Mouse (Mus musculus) cerebellum, adult (tissue): Measurements from ENCODE around the gene Enpp1.
A peak's percentile ranks its signal among the peaks of the same experiment; 100 is the strongest.
"Not testable (repeated sequence)": the region's sequence is repeated elsewhere in the genome, so short reads cannot be mapped to it uniquely, and the experiment has no call there.

Source experiments
- ATAC-seq: cut with Nextera tagmentation; 2 replicates; pipeline ENCODE4 v1.9.2; 2017; ENCODE audit warnings: mild to moderate bottlenecking, moderate library complexity, mixed read lengths; ENCODE audit not compliant: insufficient number of reproducible peaks, low FRiP score, low TSS enrichment

Gene Enpp1

DNA sequence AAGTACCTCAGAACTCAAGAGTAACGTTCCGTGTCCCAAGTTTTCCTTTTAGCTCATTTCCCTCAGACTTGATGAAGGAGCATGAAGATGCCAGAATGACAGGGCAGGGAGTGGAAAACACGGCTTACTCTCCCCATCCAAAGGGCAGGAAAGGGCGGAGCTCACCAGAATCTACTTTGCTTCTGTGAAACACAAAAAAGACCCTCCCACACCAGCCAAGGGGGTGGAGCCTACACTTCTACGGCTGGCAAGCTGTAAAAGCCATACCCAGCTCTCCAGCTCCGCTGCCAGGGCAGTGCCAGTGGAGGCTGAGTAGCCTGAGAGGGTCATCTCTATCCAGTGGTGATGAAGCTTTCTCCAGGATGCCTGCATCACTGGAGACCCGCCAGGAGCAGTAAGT is 72.4 kb downstream of the Enpp1 start:
- 0 out of 2 replicates have a peak, but pooled peaks have one; percentile 20 for ATAC-seq

GRCm38 (mm10) chr10:24638306-24639070 is 73.5 kb downstream of the Enpp1 start:
- no peak for ATAC-seq

DNA sequence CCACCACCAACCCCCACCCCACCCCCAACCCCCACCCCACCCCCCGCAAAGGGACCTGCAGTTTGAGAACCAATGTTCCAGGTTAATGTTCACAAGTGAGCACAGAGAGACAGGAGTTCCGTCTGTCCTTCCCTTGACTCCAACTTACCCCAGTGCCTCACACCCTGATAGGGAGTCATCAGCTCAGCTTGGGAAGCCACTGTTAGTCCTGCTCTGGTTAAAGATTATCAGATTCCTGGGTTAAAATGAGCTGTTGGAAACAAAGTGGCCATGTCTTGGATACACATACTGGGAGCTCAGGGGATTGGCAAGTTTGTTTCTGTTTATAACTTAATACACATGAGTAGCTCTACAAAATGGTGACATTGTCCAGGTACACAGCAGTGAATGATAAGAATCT is 75.0 kb downstream of the Enpp1 start:
- ATAC-seq, result no peak

DNA sequence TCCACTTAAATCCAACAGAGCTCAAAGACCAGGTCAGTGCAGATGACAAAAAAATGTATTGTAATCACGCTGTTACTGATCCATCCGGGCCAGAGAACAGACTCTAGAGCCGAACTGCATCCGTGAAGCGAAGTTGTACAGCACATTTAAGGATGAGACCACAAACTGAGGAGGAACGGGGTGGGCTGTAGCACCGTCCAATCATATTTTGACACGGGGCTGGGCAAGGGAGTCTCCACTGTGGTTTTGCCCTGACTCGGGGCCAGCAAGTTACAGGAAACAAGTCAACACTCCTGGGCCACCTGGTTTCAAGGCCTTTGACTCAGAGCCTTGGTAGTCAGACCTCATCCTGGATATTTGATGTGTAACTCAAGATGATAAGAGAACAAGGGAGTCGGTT is 76.1 kb downstream of the Enpp1 start:
- no peak for ATAC-seq

- no peak for ATAC-seq
Measured at GRCm38 (mm10) chr10:24635331-24635815, 76.6 kb downstream of the Enpp1 start.

GRCm38 (mm10) chr10:24634288-24634687 is 77.7 kb downstream of the Enpp1 start:
- no peak for ATAC-seq

DNA sequence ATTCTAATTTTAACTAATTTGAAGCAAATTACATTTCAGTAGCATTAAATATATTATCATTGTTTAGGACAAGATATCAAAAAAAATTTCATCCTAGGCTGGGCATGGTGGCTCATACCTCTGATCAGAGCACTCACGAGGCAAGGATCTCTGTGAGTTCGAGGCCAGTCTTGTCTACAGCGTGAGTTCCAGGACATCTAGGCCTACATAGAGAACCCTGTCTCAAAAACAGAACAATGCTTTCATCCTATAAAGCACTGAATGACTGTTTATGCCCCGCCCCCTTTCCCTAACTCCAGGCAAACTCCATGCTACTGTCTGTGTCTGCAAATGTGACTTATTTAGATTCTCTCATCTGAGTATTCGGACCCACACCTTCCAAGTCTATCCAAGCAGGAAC is 80.8 kb downstream of the Enpp1 start:
- no peak for ATAC-seq

GRCm38 (mm10) chr10:24630469-24631081 is 81.4 kb downstream of the Enpp1 start:
- peak; percentile 64; the same call in 1 of the 2 replicates for ATAC-seq

DNA sequence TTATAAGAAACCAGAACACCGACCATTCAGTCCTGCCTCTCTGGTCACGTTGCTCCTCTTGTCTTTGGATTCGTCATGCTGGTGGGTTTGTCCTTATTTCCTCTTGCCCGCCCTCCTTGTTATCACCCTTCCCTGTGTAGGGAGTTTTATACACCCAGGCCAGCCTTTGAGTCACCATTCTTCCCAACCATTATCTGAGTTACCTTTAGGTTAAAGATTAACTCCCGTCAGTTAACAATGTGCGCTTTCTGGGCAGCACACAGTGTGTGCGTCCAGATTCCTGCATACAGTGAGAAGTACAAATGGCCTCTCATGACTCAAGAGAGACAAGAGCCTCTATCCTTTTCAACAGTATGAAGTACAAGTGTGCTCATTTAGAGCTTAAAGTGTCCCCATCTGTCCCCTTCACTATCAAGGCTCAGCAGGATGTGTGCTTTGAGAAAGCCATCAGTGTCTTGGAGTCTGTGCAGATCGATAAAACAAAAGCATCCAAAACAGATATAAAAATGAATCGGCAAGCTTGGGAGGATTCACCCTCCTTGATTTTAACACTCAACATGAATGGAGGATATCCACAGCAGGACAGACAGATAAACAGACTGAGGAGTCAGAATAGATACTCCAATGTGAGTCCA is 82.8 kb downstream of the Enpp1 start:
- no peak for ATAC-seq

DNA sequence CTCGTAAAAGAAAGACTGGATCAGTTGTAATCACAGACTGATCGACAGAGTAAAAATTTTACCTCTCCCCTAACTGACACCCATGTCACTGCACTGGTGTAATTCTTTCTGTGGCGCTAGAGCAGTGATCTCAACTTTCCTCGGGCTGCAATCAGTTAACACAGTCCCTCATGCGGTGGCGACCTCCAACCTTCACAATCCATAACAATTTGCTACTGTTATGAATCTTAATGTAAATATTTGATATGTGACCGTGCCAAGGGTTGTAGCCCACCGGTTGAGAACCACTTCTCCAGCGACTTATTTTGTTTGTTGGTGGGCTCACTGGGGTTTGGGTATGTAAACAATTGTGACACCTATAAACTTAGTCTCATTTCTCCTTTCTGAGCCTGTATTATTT is 83.5 kb downstream of the Enpp1 start:
- ATAC-seq, result no peak

DNA sequence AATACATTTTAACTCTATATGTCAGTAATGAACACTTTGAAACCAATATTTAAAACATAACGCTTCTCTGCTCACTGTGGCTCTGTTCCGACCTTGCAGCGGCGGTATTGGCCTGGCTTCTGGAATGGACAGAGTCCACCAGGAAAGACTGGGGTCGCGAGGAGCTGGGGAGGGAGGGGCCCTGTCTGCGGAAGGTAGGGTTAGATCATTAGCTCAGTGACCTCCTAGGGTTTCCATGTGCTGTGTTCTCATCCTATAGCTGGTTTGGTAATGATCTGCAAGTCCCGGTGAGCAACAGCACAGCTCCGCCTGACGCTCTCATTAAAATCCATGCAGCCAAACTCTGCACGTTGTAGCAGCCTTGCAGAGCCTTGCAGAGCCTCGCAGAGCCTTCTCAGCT is 84.7 kb downstream of the Enpp1 start:
- no peak for ATAC-seq

DNA sequence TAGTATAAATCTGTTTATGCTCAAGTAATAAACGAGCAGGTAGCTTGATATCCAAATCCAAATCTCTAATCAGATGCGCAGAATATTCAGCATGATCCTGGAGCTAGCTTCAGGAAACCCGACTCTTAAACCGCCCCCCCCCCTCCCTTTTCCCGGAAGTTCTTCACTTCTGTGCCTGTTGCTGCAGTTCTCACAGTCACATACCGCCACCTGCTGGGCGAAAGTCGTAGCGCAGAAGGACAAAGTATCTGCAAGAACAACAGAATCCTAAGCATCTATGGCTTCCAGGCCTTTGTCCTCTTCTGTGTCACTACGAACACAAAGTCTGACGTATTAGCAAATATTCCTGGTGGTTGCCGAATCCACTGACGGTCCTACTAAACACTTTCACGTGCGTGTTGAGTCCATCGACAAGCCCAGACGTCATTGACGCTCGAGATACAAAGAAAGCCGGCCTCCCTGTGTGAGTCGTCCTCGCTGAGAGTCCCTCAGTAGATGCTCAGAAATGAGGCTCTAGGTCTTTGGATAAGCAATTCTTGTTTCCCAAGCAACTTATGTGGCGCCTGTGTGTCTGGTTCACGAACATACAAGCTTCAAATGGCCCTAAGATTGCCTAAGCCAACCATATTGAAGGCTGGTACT is 86.8 kb downstream of the Enpp1 start:
- ATAC-seq, result no peak

GRCm38 (mm10) chr10:24622586-24622985 is 89.4 kb downstream of the Enpp1 start:
- ATAC-seq, result no peak

DNA sequence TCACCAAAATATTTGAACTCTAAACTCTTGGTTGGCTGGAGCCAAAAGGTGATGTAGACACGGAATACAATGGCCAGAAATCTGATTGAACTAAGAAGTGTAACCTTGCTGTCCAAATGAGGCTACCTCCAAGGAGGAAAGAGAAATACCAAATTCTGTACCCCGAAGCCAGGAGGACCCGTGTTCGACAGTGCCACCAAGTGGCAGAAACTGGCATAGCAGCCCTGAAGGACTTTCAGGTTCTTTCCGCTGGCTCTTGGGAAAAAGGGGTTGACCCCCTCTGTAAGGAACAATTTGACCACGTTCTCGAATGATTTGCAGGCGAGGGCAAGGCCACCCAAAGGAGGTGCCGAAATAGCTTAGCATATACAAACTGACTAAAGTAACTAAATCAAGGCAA is 90.4 kb downstream of the Enpp1 start:
- no peak for ATAC-seq

DNA sequence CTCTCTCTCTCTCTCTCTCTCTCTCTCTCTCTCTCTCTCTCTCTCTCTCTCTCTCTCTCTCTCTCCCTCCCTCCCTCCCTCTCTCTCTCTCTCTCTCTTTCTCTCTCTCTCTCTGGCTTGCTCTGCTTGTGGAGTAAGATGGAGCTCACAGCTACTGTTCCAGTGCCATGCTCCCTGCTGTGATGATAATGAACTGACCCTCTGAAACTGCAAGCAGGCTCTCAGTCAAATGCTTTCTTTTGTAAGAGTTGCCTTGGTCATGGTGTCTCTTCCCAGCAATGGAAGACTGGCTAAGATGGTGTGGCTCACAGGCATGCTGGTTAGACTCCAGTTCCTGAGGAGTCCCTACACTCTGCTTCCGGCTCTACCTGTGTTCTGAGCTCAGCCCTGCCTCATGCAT is 95.4 kb downstream of the Enpp1 start:
- ATAC-seq, result not testable (repeated sequence)

GRCm38 (mm10) chr10:24615799-24616198 is 96.2 kb downstream of the Enpp1 start:
- no peak for ATAC-seq

GRCm38 (mm10) chr10:24614726-24615125 is 97.2 kb downstream of the Enpp1 start:
- ATAC-seq, result no peak

- no peak for ATAC-seq
Measured at GRCm38 (mm10) chr10:24609766-24610165, 102.2 kb downstream of the Enpp1 start.

DNA sequence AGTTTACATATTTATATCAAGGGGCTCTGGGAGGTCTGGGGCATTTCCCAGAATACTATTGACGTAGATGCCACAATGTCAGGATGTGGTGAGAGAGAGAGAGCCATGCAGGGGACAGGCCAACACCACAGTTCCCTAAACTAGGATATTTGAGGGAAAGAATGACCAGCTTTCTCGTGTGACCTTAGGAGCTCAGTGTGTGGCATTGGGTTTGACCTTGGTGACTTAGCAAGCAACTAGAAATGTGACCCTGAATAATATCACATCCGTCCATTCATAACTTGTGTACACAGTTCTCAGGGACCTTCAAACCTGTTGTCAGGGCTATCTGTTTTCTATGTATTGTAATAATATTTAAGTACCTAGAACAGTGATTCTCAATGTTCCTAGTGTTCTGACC is 102.8 kb downstream of the Enpp1 start:
- no peak for ATAC-seq

- ATAC-seq, result no peak
Measured at GRCm38 (mm10) chr10:24603727-24604126, 108.2 kb downstream of the Enpp1 start.

- no peak for ATAC-seq
Measured at GRCm38 (mm10) chr10:24603035-24603434, 108.9 kb downstream of the Enpp1 start.
